Mouse (Mus musculus) CD8-positive naive resting alpha-beta T cell, adult 2 months (primary cell): ENCODE data around the gene Vmn1r173.
"Not testable (repeated sequence)": the region's sequence is repeated elsewhere in the genome, so short reads cannot be mapped to it uniquely, and the experiment has no call there.

Experiments
- DNase-seq, 2 experiments: peaks; one replicate each; pipeline ENCODE4 v3.0.0; 2022; ENCODE audit warnings: low read depth in 2 of 2, low spot score in 2 of 2

The Vmn1r173 gene

GRCm38 (mm10) chr7:23700403-23700802 is at the start of gene Vmn1r173:
Gene Vmn1r173 (plus strand): TSS chr7:23700703.
- DNase-seq: not testable (repeated sequence)

GRCm38 (mm10) chr7:23658016-23658415 is 42.5 kb upstream of the Vmn1r173 start, which contains the start of gene Vmn1r172:
Gene Vmn1r172 (plus strand): TSS chr7:23658316.
- DNase-seq: no peak

GRCm38 (mm10) chr7:23751970-23752369 is 51.5 kb downstream of the Vmn1r173 start, which contains the start of gene Vmn1r174:
Gene Vmn1r174 (plus strand): TSS chr7:23752270.
- not testable (repeated sequence) for DNase-seq
